Mouse (Mus musculus): ENCODE measurements around the gene Usp11. TPM values are rescaled to one million over a fixed set of nuclear protein-coding genes. Genes with fewer than 3 reads are reported as not detected.

Gene Usp11
- 30.0 and 38.5 TPM in 2 replicates for total RNA-seq (2017)

DNA sequence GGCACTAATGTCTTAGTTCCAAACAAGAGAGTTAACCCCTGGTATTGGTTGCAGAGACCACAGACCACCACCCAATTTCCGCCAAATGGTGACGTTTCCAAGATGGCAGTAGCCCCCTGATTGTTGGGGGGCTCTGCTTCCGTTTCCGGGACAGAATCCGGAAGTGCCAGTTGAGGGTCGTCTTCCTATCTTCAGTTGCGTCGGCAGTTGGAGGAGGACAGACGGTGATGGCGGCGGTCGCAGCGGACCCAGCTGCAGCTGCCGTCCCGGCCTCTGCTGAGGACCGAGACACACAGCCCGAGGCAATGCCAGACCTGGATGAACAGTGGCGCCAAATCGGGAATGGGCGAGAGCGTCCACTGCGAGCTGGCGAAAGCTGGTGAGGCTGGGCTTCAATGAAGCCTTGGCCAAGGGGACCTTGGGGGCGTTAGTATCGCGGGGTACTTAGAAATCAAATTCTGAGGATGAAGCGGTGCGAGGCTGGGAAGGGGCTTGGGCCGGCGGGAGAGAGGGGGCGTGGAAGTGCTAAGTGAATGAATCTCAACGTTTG lies at the start of gene Usp11:
Usp11 (plus strand) TSS at position 166 of the 550 bp plus-strand sequence.
- ATAC-seq (replicated peaks; ENCODE audit: low read depth, poor library complexity, severe bottlenecking), result peak; percentile 45

DNA sequence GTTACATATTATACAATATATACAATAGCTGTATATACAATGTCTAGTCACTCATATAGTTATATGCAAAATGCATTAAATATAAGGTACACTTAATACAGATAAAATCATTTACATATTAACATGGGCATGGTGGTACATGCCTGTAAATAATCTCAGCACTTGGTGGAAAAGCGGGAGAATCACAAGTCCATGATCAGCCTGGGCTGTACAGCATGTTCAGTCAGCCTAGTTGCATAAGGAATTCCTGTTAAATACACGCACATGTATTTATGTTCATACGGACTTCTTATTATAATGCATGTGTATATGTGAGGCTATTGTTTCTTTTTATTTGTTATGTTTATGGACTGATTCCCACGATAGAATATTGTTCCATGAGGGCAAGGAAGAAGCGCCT lies 46.1 kb upstream of the Usp11 start:
- ATAC-seq (replicated peaks; ENCODE audit: low read depth, poor library complexity, severe bottlenecking), result no peak

DNA sequence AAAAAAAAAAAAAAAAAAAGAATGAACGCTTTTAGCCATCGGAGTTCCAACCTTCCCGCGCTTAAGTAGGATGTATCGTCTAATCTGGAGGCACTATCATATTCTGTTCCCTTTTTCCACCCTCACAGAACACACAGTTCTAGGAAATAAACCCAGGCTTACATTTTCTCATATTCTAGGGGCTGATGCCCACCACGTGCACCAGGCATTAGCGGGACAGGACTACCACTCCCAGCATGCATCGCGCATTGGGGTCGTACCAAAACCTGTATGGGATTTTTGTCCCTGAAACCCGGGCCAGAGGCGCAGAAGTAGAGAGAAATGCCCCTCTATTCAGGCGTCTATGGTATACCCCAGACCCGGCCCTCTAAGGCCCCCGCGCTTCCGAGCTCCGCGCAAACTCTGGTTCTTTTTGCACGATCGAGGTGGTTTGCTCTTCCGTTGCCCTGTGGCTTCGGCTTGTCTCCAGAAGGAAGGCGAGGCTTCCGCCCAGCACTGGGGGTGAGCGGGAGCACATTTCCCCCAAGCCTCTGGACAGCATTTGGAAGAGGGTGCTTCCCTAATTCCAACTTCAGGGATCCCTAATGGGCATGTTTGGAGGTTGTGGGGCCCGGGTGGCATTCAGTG lies 45.6 kb upstream of the Usp11 start, which contains the start of gene Uba1:
Uba1 (plus strand) TSS at position 301 of the 627 bp plus-strand sequence.
- peak; percentile 89 for ATAC-seq (replicated peaks; ENCODE audit: low read depth, poor library complexity, severe bottlenecking)

DNA sequence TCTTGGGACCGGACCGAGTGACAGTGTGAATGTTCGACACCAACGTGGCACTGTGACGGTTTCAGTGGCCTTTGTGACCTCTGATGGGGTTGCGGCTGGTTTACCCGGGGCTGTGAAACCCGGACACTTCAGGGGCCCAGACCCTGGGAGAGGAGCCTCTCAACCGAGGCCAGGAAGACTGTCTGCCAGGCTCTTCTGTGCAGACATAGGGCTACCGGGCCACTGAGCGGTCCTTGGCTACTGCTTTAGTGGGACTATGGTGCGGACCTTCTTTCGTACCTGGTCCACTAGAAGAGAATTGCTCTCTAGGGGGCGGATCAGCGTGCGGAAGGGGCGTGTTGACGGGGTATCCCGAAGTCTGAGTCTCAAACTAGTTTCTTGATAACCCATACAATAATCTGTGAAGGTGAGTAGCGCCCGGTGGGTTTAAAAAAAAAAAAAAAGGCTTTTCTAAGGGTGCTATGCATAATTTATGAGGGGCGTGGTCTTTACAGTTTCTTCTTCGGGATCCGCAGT lies 44.8 kb upstream of the Usp11 start:
- ATAC-seq (replicated peaks; ENCODE audit: low read depth, poor library complexity, severe bottlenecking), result 0 out of 2 replicates have a peak, but pooled peaks have one; percentile 5

DNA sequence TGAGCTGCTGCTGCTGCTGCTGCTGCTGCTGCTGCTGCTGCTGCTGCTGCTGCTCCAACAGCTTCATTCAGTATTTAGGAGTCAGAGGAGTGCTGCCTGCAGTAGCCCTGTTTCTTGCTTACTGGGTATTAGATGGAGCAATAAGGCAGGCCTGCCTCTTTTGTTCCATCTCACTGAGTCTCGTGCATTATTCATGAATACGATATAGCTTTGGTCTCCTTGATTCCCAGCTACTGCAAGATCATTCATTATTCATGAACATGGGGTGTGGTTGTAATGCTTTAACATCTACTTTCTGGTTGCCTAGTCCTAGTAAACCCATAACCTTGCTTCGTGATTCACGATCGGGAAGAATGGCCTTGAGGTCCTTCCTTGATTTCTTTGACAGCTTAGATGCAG lies 41.4 kb upstream of the Usp11 start:
- no peak for ATAC-seq (replicated peaks; ENCODE audit: low read depth, poor library complexity, severe bottlenecking)

DNA sequence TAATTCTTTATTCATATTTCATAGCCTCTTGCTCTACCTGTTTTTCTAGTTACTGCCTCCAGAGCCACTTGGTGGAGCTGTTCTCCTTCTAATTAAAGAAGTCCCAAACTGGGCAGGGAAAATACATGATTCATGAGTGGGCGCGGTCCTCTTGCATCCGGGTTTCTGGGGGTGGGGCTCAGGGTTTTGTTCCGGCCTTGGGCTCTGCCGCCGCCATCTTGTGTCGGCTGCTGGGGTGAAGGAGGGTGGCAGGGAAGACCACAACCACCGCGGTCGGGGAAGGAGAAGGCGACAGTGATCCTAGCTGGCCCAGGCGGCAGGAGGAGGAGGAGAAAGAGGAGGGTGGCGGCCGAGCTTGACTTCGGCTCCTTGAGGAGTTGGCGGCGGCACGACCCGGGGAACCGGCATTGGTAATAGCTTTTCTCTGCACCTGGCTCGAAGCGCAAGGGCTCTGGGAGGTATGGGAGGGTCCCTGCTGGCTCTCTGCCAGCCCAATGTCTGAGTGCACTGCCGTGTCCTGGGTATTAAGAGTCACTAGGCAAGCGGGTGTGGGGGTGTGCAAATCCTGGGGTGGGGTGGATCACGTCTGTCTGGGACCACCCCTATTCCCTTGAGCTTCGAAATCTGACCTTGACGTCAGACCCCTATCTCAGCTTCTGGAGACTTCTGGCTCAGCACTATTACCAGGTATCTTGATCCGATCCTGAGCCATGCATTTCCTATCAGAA lies 40.8 kb upstream of the Usp11 start:
- peak; percentile 74 for ATAC-seq (replicated peaks; ENCODE audit: low read depth, poor library complexity, severe bottlenecking)

DNA sequence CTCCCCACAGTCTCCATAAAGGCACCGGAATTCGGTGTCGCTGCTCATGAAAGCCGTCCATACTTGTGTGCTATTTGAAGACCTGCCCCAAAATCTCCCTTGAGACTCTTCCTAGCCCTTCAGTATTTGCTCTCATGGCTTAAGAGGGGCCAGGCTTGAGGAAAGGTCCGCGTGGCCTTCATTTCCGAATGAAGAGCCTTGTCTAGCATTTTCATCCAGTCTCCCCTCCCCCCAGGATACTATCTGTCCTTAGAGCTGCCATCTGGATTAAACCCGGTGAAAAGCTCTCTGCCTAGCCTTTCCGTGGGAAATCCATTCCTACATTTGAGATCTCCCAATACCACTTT lies 40.3 kb upstream of the Usp11 start:
- ATAC-seq (replicated peaks; ENCODE audit: low read depth, poor library complexity, severe bottlenecking), result no peak

DNA sequence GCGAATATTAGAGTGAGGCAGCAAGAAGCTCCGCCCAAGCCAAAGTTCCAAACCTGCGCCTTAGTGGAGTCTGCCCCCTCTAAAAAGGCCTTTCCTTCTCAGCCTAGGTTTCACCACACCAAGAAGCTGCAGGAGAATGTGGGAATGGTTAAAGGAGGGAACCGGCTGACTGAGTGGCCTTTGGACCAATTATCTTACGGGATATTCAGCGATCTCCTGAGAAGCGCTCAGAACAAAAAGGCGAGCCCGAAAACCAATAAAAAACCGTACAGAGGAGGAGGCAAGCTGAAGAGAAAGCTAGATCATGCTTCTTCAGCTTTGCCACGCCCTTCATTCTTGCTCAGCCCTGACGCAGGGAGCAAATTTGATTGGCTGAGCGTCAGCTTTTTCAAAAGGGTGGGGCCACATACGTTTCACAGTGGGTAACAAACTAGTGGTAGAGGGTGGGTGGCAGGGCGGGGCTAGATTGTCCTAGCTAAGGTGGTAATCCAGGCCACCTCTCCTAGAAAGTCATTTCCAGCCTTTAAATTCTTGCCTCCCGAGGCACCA lies 16.1 kb upstream of the Usp11 start, which contains the start of gene Cdk16:
Cdk16 (plus strand) TSS at position 436 of the 549 bp plus-strand sequence.
- peak; percentile 91 for ATAC-seq (replicated peaks; ENCODE audit: low read depth, poor library complexity, severe bottlenecking)

DNA sequence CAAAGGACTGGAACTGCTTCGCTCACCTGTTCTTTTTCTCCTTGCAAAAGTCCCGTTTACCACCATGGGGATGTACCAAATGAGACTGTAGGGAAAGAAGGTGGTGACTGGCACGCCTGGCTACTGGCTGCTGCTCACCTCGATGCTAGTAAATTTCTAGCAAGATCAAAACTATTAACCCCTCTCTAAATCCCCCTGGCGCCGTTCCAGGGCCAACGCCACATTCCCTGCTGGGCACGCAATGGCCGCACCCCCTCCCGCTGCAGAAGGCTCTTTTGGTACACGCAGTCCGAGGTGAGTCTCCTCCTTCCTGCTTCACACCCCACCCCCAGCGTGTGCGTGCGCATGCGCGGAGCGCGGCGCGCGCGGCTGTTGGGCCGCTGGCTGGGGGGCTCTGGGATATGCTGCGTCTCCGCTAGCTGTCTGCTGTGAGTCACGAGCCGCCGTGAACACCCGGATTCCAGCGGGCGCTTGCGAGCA lies 15.6 kb upstream of the Usp11 start:
- peak; percentile 67 for ATAC-seq (replicated peaks; ENCODE audit: low read depth, poor library complexity, severe bottlenecking)

DNA sequence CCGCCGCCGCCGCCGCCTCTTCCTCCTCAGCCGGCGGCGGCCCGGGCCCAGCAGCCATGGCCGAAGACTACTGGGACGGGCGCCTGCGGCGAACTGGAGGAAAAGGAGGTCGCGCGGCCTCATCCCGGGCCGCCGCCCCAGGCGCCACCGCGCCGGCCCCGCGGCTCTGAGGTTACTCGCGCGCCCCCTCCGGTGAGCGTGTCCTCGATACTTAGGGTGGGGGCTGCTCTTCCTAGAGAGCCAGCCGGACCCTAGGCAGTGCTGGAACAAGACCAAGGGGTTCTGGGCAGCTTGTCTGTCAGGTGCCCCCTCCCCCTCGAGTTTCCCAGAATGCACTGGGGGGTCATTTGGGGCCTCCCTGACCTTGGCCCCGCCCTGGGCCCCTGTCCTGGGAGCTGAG lies 15.1 kb upstream of the Usp11 start:
- ATAC-seq (replicated peaks; ENCODE audit: low read depth, poor library complexity, severe bottlenecking), result peak; percentile 12; the same call in 1 of the 2 replicates

DNA sequence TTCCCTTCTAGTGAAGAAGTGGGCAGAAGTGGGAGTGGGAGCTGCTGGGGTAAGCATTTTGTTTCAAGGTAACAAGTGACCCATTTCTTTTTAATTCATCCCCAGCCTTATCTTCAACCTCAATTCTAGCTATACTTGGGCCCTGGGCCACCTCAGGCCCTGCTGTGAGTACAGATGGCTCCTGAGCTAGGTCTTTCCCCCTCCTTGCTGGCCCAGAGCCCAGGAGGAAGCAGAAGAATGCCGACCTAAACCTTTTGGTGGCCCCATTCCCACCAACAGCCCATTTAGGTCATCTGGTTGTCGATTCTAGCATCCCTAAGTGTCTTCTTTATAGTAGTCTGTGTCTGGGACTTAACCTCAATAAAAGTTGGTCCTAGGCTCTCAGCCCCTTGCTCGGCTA lies 12.1 kb upstream of the Usp11 start:
- ATAC-seq (replicated peaks; ENCODE audit: low read depth, poor library complexity, severe bottlenecking), result no peak

DNA sequence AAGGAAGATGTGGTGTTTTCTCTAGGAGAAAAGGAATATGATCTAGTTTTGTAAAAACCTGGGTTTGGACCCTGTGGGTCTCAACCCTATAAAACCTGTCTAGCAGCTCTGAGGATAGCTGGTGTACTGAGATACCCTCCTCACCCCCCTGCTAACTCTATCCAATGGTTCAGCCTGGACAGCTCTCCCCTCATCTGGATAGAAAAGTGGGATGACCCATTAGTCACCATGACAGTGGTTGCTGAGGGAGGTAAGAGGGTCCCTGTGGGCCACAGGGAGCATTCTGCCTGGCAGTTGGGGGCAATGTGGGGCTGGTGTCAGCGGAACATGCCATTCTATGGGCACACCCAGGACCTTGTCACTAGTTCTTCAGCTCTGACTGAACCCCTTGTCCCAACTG lies 11.1 kb upstream of the Usp11 start:
- ATAC-seq (replicated peaks; ENCODE audit: low read depth, poor library complexity, severe bottlenecking), result no peak

DNA sequence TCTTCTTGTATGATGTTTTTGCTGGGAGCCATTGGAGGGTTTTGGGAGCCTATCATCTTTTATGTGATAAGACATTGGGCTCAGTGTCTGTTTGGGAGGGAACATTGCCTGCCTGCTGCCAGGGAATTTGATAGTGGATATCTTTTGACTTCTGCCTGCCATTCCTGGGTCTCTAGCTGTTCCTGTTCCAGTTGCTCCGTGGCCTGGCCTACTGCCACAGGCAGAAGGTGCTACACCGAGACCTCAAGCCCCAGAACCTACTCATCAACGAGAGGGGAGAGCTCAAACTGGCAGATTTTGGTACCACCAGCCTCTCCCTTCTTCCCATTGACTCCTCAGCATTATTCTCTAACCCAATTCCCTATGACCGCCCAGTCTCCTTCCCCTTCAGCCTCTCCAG lies 7.9 kb upstream of the Usp11 start:
- no peak for ATAC-seq (replicated peaks; ENCODE audit: low read depth, poor library complexity, severe bottlenecking)

DNA sequence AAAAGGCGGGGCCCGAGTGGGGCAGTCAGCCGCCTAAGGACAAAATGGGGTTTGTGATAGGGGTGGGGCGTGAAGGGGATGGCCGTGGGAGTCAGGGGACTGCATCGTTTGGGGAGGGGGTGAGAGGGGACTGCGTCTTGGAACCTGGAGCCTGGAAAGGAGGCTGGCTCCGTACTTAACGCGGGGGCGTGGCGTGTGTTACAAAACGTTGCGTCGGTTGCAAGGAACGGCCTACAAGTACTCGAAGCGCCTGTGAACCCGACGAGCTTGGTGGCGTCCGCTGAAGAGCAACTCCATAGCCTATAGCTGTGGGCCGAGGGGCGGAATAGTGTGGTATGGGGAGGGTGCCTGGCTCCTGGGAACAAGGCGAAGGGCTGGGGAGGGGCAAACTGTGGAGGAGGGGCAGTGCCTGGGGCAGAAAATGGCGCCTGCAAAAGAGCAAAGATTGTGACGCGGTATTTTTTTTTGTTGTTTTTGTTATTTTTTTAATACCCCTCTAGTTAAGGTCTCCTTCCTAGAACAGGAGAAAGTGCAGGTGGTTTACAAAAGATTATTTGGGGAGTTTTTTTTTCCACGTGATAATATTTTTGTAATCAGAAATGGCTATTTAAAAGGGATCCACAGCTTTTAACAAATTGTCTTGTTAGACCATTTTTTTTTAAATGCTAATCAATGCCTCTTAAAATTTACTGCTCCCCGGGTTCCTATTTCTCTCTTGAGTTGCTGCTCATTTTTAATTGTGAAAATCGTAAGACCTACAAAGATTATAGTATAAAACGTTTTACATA lies 783 bp downstream of the Usp11 start:
- peak; percentile 95 for ATAC-seq (replicated peaks; ENCODE audit: low read depth, poor library complexity, severe bottlenecking)

DNA sequence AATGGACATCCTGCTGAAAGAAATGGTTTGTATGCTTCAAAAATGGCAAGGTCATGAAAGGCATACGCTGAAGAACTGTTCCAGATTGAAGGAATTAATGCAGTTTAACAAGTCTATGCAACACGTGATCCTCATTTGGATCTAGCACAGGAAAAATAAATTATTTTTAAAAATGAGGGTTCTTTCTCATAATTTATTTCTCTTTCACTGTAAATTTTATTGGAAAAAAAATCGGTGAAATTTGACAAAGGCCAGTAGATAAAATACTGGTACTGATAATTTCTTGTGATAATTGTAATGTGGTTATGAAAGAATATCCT lies 1.3 kb downstream of the Usp11 start:
- ATAC-seq (replicated peaks; ENCODE audit: low read depth, poor library complexity, severe bottlenecking), result no peak

DNA sequence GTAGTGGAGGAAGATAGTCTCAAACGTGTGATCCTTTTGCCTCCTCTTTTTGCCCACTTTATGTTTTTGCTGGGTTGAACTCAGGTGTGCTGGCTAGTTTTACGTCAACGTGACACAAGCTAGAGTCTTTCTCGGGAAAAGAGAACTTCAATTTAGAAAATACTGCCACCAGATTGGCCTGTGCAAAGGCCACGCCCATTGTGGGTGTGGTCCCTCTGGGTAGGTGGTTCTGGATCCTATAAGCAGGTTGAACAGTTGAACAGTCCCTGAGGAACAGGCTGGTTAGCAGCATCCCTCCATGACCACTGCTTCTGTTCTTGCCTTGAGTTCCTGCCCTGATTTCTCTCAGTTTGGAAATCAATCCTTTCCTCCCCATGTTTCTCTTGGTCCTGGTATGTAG lies 25.0 kb downstream of the Usp11 start:
- ATAC-seq (replicated peaks; ENCODE audit: low read depth, poor library complexity, severe bottlenecking), result no peak

DNA sequence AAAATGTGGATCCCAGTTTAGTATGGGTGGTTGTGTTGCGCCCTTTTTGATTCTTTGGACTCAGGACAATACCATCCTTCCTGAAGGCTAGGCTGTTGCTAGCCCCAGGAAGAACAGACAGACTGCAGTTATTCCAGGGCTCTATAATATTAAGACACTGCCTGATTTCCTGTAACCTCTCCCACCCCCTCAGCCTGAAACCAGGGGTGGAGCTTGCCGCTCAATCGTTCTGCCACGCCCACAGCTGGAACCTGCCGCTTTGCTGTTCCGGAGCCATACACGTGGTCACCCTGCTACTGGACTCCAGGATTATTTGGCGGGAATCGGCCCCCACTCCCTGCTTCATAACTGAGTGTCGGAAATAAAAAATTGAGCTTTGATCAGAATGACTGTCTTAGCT lies 26.3 kb downstream of the Usp11 start:
- ATAC-seq (replicated peaks; ENCODE audit: low read depth, poor library complexity, severe bottlenecking), result 0 out of 2 replicates have a peak, but pooled peaks have one; percentile 45

DNA sequence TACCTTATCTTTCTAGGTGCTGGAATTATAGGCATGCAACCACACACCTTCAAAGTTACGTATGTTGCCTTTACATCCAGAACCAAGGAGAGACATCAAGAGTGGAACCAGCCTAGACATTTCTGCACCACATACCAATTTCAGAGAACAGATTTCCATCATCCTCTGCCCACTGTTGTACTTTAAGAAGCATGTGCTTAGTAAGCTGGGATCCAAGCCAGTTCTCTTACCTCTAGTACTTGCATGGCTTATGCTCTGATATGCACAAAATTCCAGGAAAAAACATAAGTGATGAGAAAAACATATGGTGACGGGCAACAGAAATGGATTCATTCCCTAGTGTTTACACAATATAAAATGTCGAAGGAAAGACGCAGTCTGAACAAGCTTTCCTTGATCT lies 32.8 kb downstream of the Usp11 start:
- ATAC-seq (replicated peaks; ENCODE audit: low read depth, poor library complexity, severe bottlenecking), result no peak

DNA sequence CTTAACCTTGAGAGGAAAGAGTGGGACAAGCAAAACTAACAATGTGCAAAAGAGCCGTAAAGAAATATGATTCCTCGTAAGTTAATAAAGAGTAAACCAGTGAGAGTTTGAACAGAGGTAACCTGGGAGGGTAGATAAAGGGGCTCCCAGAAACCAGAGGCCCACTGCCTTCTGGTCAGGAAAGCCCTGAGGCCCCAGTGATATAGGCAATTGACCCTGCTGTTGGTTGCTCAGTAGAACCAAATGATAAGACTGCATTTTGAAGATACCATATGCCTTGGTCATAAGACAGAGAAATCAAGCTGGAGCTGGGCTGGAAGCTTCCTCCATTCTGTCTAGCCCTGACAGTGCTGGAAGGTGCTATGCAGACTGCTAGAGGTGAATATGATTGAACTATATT lies 45.1 kb downstream of the Usp11 start:
- no peak for ATAC-seq (replicated peaks; ENCODE audit: low read depth, poor library complexity, severe bottlenecking)

DNA sequence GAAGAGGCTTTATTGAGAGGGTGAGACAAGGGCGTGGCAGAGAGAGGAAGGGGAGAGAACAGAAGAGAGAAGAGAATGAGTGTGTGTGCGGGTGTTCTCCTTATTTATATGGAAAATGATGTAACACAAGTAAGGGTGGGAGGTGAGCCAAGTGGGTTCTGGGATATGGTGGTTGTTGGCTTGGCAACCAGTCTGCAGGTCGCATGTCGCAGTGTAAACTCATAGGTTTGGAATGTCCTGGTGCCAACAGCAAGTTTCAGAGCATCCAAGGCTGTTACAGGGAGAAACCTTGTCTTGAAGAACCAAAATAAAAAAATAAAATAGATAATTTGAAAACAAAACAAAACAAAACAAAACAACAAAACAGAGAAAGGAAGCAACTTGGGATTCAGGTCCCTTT lies 57.5 kb downstream of the Usp11 start:
- no peak for ATAC-seq (replicated peaks; ENCODE audit: low read depth, poor library complexity, severe bottlenecking)
